26 mouse cellular contexts compared by ENCODE assay signal in the genomic region with DNA sequence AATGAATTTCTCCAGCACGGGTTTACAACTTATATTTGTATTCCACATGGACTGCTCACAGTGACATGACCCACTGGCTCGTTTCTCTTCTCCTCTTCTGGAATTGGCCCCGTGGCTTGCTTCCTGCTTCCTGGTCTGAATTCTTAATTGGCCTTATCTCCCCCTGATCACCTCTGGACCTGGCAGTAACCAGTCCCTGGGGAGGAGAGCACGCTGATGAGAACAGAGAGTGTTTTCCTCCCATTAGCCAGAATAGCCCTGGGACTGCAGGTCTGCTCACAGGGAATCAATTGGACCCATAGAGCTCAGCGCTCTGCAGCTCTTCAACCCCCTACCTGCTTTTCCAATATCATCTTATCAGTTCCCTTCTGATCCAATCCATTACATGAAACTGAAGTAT.
DNase-seq lines count a peak whose midpoint lies in the region.
"Had no signal": no experiment of that assay in that cellular context is flagged by ENCODE, and none has a peak within 500 bp of the region (broad histone marks: within the 10 kb centered on the region; RNA-seq: fewer than 3 reads in every experiment).

No protein-coding gene starts in this region.

- no peaks in the 10 kb centered on the region for H3K4me1 ChIP-seq in heart, embryonic 10.5 days
- H3K4me1 ChIP-seq: embryonic facial prominence, embryonic 13.5 days; hindbrain, embryonic 15.5 days; neural tube, embryonic 12.5 days had no signal

- peak; percentile 22 to 45 for DNase-seq in heart, adult 18-20 months
- no peak for DNase-seq in heart, embryonic 10.5 days (ENCODE audit: low spot score)
- DNase-seq in kidney, postnatal 14 days: peak; percentile 2
- no peak for DNase-seq in kidney, postnatal 25 days
- DNase-seq in urinary bladder, postnatal 14 days (ENCODE audit: low spot score): peak; percentile 8
- DNase-seq in urinary bladder, postnatal 36 days (ENCODE audit: low spot score in 2 of 2): no peak
- DNase-seq in gastrocnemius, postnatal 36 days: no peak
- DNase-seq: B cell, adult 2 months; cerebellum, adult 11 months; cerebellum, adult 9-10 months; cerebellum, postnatal 36 days; gastrocnemius, postnatal 25 days; kidney, adult 18-20 months; kidney, postnatal 4 days; liver; lung, adult 2 months; lung, postnatal 10 days had no signal

- H3K27me3 ChIP-seq in heart, embryonic 10.5 days (ENCODE audit: insufficient read depth, poor library complexity, severe bottlenecking): peaks cover 6% of the 10 kb centered on the region; the same call in 1 of the 2 replicates
- H3K27me3 ChIP-seq: embryonic facial prominence, embryonic 13.5 days; forebrain, embryonic 15.5 days; kidney, embryonic 15.5 days; neural tube, embryonic 12.5 days had no signal

- no peaks in the 10 kb centered on the region for H3K36me3 ChIP-seq in heart, embryonic 10.5 days
- H3K36me3 ChIP-seq: embryonic facial prominence, embryonic 13.5 days; forebrain, embryonic 10.5 days; forebrain, embryonic 15.5 days; hindbrain, embryonic 15.5 days; kidney, embryonic 15.5 days; neural tube, embryonic 12.5 days had no signal

- intact Hi-C loops in gastrocnemius, postnatal 36 days (cut with DNase I): no loop called here

- 30% methylated on average over 5 of the region's 5 CpGs for WGBS in heart, embryonic 10.5 days

- no peak overlapping the region for H3K4me3 ChIP-seq in heart, embryonic 10.5 days
- H3K4me3 ChIP-seq: embryonic facial prominence, embryonic 13.5 days; forebrain, embryonic 10.5 days; forebrain, embryonic 15.5 days; hindbrain, embryonic 15.5 days; kidney, embryonic 15.5 days; myocyte; neural tube, embryonic 12.5 days had no signal

- H3K9me3 ChIP-seq in heart, embryonic 10.5 days: no peaks in the 10 kb centered on the region
- H3K9me3 ChIP-seq: embryonic facial prominence, embryonic 13.5 days; forebrain, embryonic 10.5 days; forebrain, embryonic 15.5 days; hindbrain, embryonic 15.5 days; kidney, embryonic 15.5 days; neural tube, embryonic 12.5 days had no signal

- no peak overlapping the region for H3K27ac ChIP-seq in heart, embryonic 10.5 days
- H3K27ac ChIP-seq: embryonic facial prominence, embryonic 13.5 days; forebrain, embryonic 10.5 days; forebrain, embryonic 15.5 days; hindbrain, embryonic 15.5 days; kidney, embryonic 15.5 days; liver, embryonic 14.5 days; macrophage; neural tube, embryonic 12.5 days had no signal

Comparison
In these comparisons a context has a peak if more than half of its experiments do, and no peak if none do; other contexts are left out.
1. DNase-seq: peak in heart, adult 18-20 months (2 of 2), kidney, postnatal 14 days (single experiment) and urinary bladder, postnatal 14 days (single experiment); none in heart, embryonic 10.5 days (single experiment), kidney, postnatal 25 days (0 of 2), urinary bladder, postnatal 36 days (0 of 2) and gastrocnemius, postnatal 36 days (0 of 2).